ENCODE assay signal across 15 mouse cellular contexts in genomic region chrX:12083631-12084030, GRCm38 (mm10).
"Had no signal": no experiment of that assay in that cellular context is flagged by ENCODE, and none has a peak within 500 bp of the region (broad histone marks: within the 10 kb centered on the region; RNA-seq: fewer than 3 reads in every experiment).

No protein-coding gene starts in this region.

- H3K27ac ChIP-seq: liver, embryonic 13.5 days; macrophage; stomach, embryonic 15.5 days had no signal

- ATAC-seq: intestine, embryonic 16.5 days had no signal

- H3K9me3 ChIP-seq: liver, embryonic 13.5 days; stomach, embryonic 15.5 days had no signal

- DNase-seq: kidney, adult 18-20 months; kidney, postnatal 25 days; layer of hippocampus, postnatal 36 days; left cerebral cortex, postnatal 4 days; liver, embryonic 13.5 days; lung, adult 2 months; lung, postnatal 14 days; midbrain, embryonic 14.5 days; right cerebral cortex, postnatal 4 days; thymus, adult 2 months; thymus, postnatal 14 days; thymus, postnatal 4 days had no signal

- H3K36me3 ChIP-seq: liver, embryonic 13.5 days; stomach, embryonic 15.5 days had no signal

- H3K9ac ChIP-seq: liver, embryonic 13.5 days; stomach, embryonic 15.5 days had no signal

- H3K4me3 ChIP-seq: liver, embryonic 13.5 days; stomach, embryonic 15.5 days had no signal

- H3K4me2 ChIP-seq: liver, embryonic 13.5 days; stomach, embryonic 15.5 days had no signal
